Mouse (Mus musculus): ENCODE data around the gene Phf19. TPM values are rescaled to one million over a fixed set of nuclear protein-coding genes. Genes with fewer than 3 reads are reported as not detected.

The Phf19 gene
- 10.2 and 10.9 TPM in 2 replicates for total RNA-seq (2012; rRNA removed)
- polyA plus RNA-seq (2012; ENCODE audit: insufficient read depth in 1 of 2, insufficient read length in 2 of 2, low read depth in 1 of 2, low replicate concordance in 2 of 2, missing spikeins in 1 of 2): 10 to 100 TPM in 1 of 2 experiments, not detected in 1; 26.2 TPM

GRCm38 (mm10) chr2:34913218-34914068 lies at the start of gene Phf19:
Phf19 (minus strand) TSS chr2:34914026.
- peak; percentile 49; the same call in 1 of the 2 replicates for TF ChIP-seq SIN3A (IDR thresholded peaks at IDR 0.05; ENCODE audit: low read length)
- peak; percentile 77 for TF ChIP-seq MAZ (IDR thresholded peaks at IDR 0.05; ENCODE audit: low read depth, low read length)
- no peak for TF ChIP-seq TAL1 (IDR thresholded peaks at IDR 0.05; ENCODE audit: low read length)
- TF ChIP-seq TBP (IDR thresholded peaks at IDR 0.05; ENCODE audit: low read depth, low read length): 0 out of 2 replicates have a peak, but pooled peaks have one; percentile 35
- peak in 1 of 2 experiments; percentile 62; a peak in 2 of 4 replicates for TF ChIP-seq POLR2A (IDR thresholded peaks at IDR 0.05; ENCODE audit: control insufficient read depth in 1 of 2, insufficient read depth in 1 of 2, low read depth in 1 of 2, low read length in 2 of 2, poor library complexity in 1 of 2)
- peak; percentile 50 for TF ChIP-seq NELFE (IDR thresholded peaks at IDR 0.05; ENCODE audit: low read depth, low read length)
- TF ChIP-seq MYC (IDR thresholded peaks at IDR 0.05; ENCODE audit: low read depth, low read length): peak; percentile 42; the same call in 1 of the 2 replicates
- peak; percentile 6; the same call in 1 of the 2 replicates for TF ChIP-seq ELF1 (IDR thresholded peaks at IDR 0.05; ENCODE audit: low read depth, low read length)
- 0 out of 2 replicates have a peak, but pooled peaks have one; percentile 16 for TF ChIP-seq ZMIZ1 (IDR thresholded peaks at IDR 0.05; ENCODE audit: low read depth, low read length)
- no peak for TF ChIP-seq SMC3 (IDR thresholded peaks at IDR 0.05; ENCODE audit: low read depth, low read length)
- TF ChIP-seq POLR2AphosphoS5 (IDR thresholded peaks at IDR 0.05; ENCODE audit: borderline replicate concordance, low read depth, low read length): no peak
- TF ChIP-seq HCFC1 (IDR thresholded peaks at IDR 0.05; ENCODE audit: low read depth, low read length): peak; percentile 67
- TF ChIP-seq CHD1 (IDR thresholded peaks at IDR 0.05; ENCODE audit: low read depth, low read length): no peak
- 0 out of 2 replicates have a peak, but pooled peaks have one; percentile 36 for TF ChIP-seq POLR2AphosphoS2 (IDR thresholded peaks at IDR 0.05; ENCODE audit: low read length)
- Histone ChIP-seq H3K36me3 (ENCODE audit: control insufficient read depth in 1 of 2, insufficient read depth in 2 of 2, low read length in 2 of 2) (peaks cover 0 to 4% of the 10 kb centered on the region in 2 experiments; a peak in 1 of 4 replicates), H3K4me1 (ENCODE audit: control insufficient read depth in 1 of 2, insufficient read depth in 2 of 2, low read length in 2 of 2) (peaks cover 0 to 9% of the 10 kb centered on the region in 2 experiments; a peak in 2 of 4 replicates), H3K9me3 (replicated peaks; ENCODE audit: insufficient read depth, low read length) (no peaks in the 10 kb centered on the region), H3K27me3 (ENCODE audit: control insufficient read depth in 1 of 2, insufficient read depth in 2 of 2, low read length in 2 of 2) (no peaks in the 10 kb centered on the region; a peak in 1 of 4 replicates), H3K27ac (ENCODE audit: control insufficient read depth, low read depth, low read length) (peak within 1 kb of the TSS; percentile 85), H3K9ac (ENCODE audit: control insufficient read depth, low read depth, low read length, poor library complexity, severe bottlenecking) (peak within 1 kb of the TSS; percentile 97), H3K79me2 (ENCODE audit: control insufficient read depth, insufficient read depth, low read length, poor library complexity) (peaks cover 5% of the 10 kb centered on the region), H3K4me3 (ENCODE audit: control insufficient read depth in 1 of 2, insufficient read depth in 1 of 2, low read depth in 2 of 2, low read length in 2 of 2) (peak within 1 kb of the TSS; percentile 79 to 94)
- DNase-seq (ENCODE audit: low read depth, low spot score): peak; percentile 75

DNA sequence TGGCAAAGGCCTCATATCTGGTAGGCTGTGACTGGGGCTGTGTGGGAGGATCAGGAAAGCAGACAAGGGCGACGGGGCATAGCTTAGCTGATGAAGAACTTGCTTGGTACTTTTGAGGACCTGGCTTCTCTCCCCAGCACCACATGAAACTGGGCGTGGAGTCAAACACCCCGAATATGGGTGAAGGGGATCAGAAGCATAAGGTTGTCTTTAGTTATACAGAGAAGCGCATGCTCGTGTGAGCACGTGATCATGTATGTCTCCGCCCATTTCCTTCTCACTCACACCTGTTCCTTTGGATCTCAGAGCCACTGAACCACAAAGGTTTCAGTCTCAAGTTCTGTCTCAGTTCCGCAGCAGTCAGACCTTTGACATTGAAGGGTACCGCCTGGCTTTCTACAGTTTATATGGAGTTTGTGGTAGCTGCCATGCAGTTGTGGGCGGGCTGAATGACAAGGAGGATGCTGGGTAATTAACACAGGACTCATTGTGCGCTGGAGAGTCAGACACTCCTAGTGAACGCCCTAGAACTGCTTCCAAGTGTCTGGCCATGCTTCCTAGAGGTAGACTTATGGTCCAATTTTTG lies 49.6 kb upstream of the Phf19 start:
- H3K4me1 ChIP-seq (ENCODE audit: control insufficient read depth in 1 of 2, insufficient read depth in 2 of 2, low read length in 2 of 2): peaks cover 0 to 20% of the 10 kb centered on the region in 2 experiments; a peak in 2 of 4 replicates
- H3K4me3 ChIP-seq (ENCODE audit: control insufficient read depth in 1 of 2, insufficient read depth in 1 of 2, low read depth in 2 of 2, low read length in 2 of 2): peak overlapping the region in 1 of 2 experiments; percentile 9; a peak in 1 of 4 replicates
- TF ChIP-seq POLR2AphosphoS5 (IDR thresholded peaks at IDR 0.05; ENCODE audit: borderline replicate concordance, low read depth, low read length) (no peak), USF1 (IDR thresholded peaks at IDR 0.05; ENCODE audit: low read depth, low read length) (peak; percentile 87), TCF12 (IDR thresholded peaks at IDR 0.05; ENCODE audit: low read depth, low read length) (no peak), EP300 (IDR thresholded peaks at IDR 0.05; ENCODE audit: low read depth in 1 of 2, low read length in 2 of 2) (no peak), NRF1 (IDR thresholded peaks at IDR 0.05; ENCODE audit: insufficient read depth, low read depth, low read length, poor library complexity, severe bottlenecking) (peak; percentile 64; the same call in 1 of the 2 replicates), GABPA (IDR thresholded peaks at IDR 0.05; ENCODE audit: low read depth, low read length) (no peak), MAX (IDR thresholded peaks at IDR 0.05; ENCODE audit: low read length) (peak; percentile 80), USF2 (IDR thresholded peaks at IDR 0.05; ENCODE audit: borderline replicate concordance in 1 of 2, insufficient read depth in 1 of 2, low read depth in 1 of 2, low read length in 2 of 2) (0 out of 4 replicates have a peak, but pooled peaks of 1 of the 2 experiments have one; percentile 24), POLR2A (IDR thresholded peaks at IDR 0.05; ENCODE audit: control insufficient read depth in 1 of 2, insufficient read depth in 1 of 2, low read depth in 1 of 2, low read length in 2 of 2, poor library complexity in 1 of 2) (peak; percentile 30 to 37; a peak in 1 of 4 replicates), HCFC1 (IDR thresholded peaks at IDR 0.05; ENCODE audit: low read depth, low read length) (no peak), SMC3 (IDR thresholded peaks at IDR 0.05; ENCODE audit: low read depth, low read length) (no peak), TBP (IDR thresholded peaks at IDR 0.05; ENCODE audit: low read depth, low read length) (0 out of 2 replicates have a peak, but pooled peaks have one; percentile 11)
- H3K27me3 ChIP-seq (ENCODE audit: control insufficient read depth in 1 of 2, insufficient read depth in 2 of 2, low read length in 2 of 2): peaks cover 0 to 2% of the 10 kb centered on the region in 2 experiments; a peak in 3 of 4 replicates
- peak; percentile 32 for DNase-seq (ENCODE audit: low read depth, low spot score)
- no peaks in the 10 kb centered on the region for H3K9me3 ChIP-seq (replicated peaks; ENCODE audit: insufficient read depth, low read length)
- peaks cover 0 to 13% of the 10 kb centered on the region in 2 experiments; a peak in 2 of 4 replicates for H3K36me3 ChIP-seq (ENCODE audit: control insufficient read depth in 1 of 2, insufficient read depth in 2 of 2, low read length in 2 of 2)
- no peaks in the 10 kb centered on the region for H3K79me2 ChIP-seq (ENCODE audit: control insufficient read depth, insufficient read depth, low read length, poor library complexity)
- peak overlapping the region; percentile 37; the same call in 1 of the 2 replicates for H3K9ac ChIP-seq (ENCODE audit: control insufficient read depth, low read depth, low read length, poor library complexity, severe bottlenecking)
- H3K27ac ChIP-seq (ENCODE audit: control insufficient read depth, low read depth, low read length): peak overlapping the region; percentile 37; the same call in 1 of the 2 replicates

Measured in MEL (cell line).